12 mouse cellular contexts compared by ENCODE assay signal in genomic region chr9:58213865-58214264, GRCm38 (mm10). TPM values are rescaled to one million over a fixed set of nuclear protein-coding genes. Genes with fewer than 3 reads are reported as not detected.
DNase-seq lines count a peak whose midpoint lies in the region; ATAC-seq and TF ChIP-seq lines count a peak whose summit lies in the region.
"Had no signal": no experiment of that assay in that cellular context is flagged by ENCODE, and none has a peak within 500 bp of the region (broad histone marks: within the 10 kb centered on the region; RNA-seq: fewer than 3 reads in every experiment).

No protein-coding gene starts in this region.

- H3K4me3 ChIP-seq in liver, postnatal 0 days (ENCODE audit: low read depth, low read length): no peak overlapping the region
- H3K4me3 ChIP-seq: embryonic facial prominence, embryonic 13.5 days; midbrain, embryonic 12.5 days had no signal

- no peak for TF ChIP-seq CTCF in liver, postnatal 0 days (IDR thresholded peaks at IDR 0.05; ENCODE audit: low read depth)

- TF ChIP-seq EP300 in liver, postnatal 0 days (IDR thresholded peaks at IDR 0.05; ENCODE audit: low read depth): peak; percentile 88

- ATAC-seq in hematopoietic stem cell, adult 5-6 weeks (replicated peaks in 1 of 2; ENCODE audit: insufficient read depth in 1 of 2, low FRiP score in 2 of 2, low TSS enrichment in 1 of 2, low read depth in 1 of 2, poor library complexity in 2 of 2, severe bottlenecking in 2 of 2): peak; percentile 53 to 60; a peak in 2 of 4 replicates
- peak; percentile 95 for ATAC-seq in liver, postnatal 0 days
- ATAC-seq: CD4-positive, CD25-positive, alpha-beta regulatory T cell, adult 4 months had no signal

- intact Hi-C loops in gastrocnemius, postnatal 14 days (cut with DNase I; ENCODE audit: low total_unique reads): no loop called here

- no peaks in the 10 kb centered on the region for H3K9me3 ChIP-seq in liver, postnatal 0 days (ENCODE audit: low read length)
- H3K9me3 ChIP-seq: embryonic facial prominence, embryonic 13.5 days; midbrain, embryonic 12.5 days had no signal

- WGBS in liver, postnatal 0 days (ENCODE audit: insufficient replicate concordance): 12% methylated on average over 5 of the region's 5 CpGs

- peak overlapping the region; percentile 58 for H3K4me2 ChIP-seq in liver, postnatal 0 days (ENCODE audit: low read depth, low read length)
- H3K4me2 ChIP-seq: embryonic facial prominence, embryonic 13.5 days; midbrain, embryonic 12.5 days had no signal

- peaks cover 2% of the 10 kb centered on the region; the same call in 1 of the 2 replicates for H3K36me3 ChIP-seq in liver, postnatal 0 days (replicated peaks; ENCODE audit: insufficient read depth, low read length)
- H3K36me3 ChIP-seq: embryonic facial prominence, embryonic 13.5 days; midbrain, embryonic 12.5 days had no signal

- H3K27ac ChIP-seq in liver, postnatal 0 days (ENCODE audit: low read depth): peak overlapping the region; percentile 51; the same call in 1 of the 2 replicates
- H3K27ac ChIP-seq: embryonic facial prominence, embryonic 13.5 days; midbrain, embryonic 12.5 days had no signal

- no peaks in the 10 kb centered on the region for H3K27me3 ChIP-seq in liver, postnatal 0 days (ENCODE audit: insufficient read depth, low read length)
- H3K27me3 ChIP-seq: embryonic facial prominence, embryonic 13.5 days had no signal

- peak overlapping the region; percentile 26; the same call in 1 of the 2 replicates for H3K9ac ChIP-seq in liver, postnatal 0 days (replicated peaks)
- H3K9ac ChIP-seq: embryonic facial prominence, embryonic 13.5 days; midbrain, embryonic 12.5 days had no signal

- DNase-seq in gastrocnemius, postnatal 14 days: peak; percentile 3
- DNase-seq in gastrocnemius, postnatal 10 days: no peak
- peak; percentile 33 for DNase-seq in retina, postnatal 1 day
- no peak for DNase-seq in retina, embryonic 14.5 days (ENCODE audit: low spot score)
- DNase-seq in liver, postnatal 0 days: peak; percentile 55
- no peak for DNase-seq in cerebellum, postnatal 14 days
- no peak for DNase-seq in heart, adult 11 months

- peaks cover 21% of the 10 kb centered on the region for H3K4me1 ChIP-seq in liver, postnatal 0 days (ENCODE audit: insufficient read depth)

RNA-seq across cellular contexts. Expression of gene Islr2, which starts 9.7 kb away (rescaled TPM):
- 1 to 10 TPM; 3.1 to 5.8 TPM for total RNA-seq in gastrocnemius, postnatal 14 days (2021)
- 1 to 10 TPM; 4.3 to 4.5 TPM for total RNA-seq in gastrocnemius, postnatal 10 days (2021)
- 5.5 TPM in 1 of 2 replicates, not detected in the other for total RNA-seq in hematopoietic stem cell, adult 5-6 weeks (2017)
- polyA plus RNA-seq in liver, postnatal 0 days (2015; fragmentation: Nextera tagmentation; extraction: Ambion mirVana): not detected in 2 replicates
- total RNA-seq: granulocyte monocyte progenitor cell, adult 5-6 weeks had no signal
- polyA plus RNA-seq: CD4-positive, CD25-positive, alpha-beta regulatory T cell, adult 4 months had no signal

RNA-seq across cellular contexts. Expression of gene Islr, which starts 9.8 kb away (rescaled TPM):
- 10 to 100 TPM; 58.1 to 77.5 TPM for total RNA-seq in gastrocnemius, postnatal 14 days (2021)
- total RNA-seq in gastrocnemius, postnatal 10 days (2021): 100 to 1,000 TPM in 1 of 2 experiments, 10 to 100 TPM in 1; 98.8 to 119 TPM
- total RNA-seq in hematopoietic stem cell, adult 5-6 weeks (2017): 0.69 and 1.5 TPM in 2 replicates
- 2.9 and 3.0 TPM in 2 replicates for polyA plus RNA-seq in liver, postnatal 0 days (2015; fragmentation: Nextera tagmentation; extraction: Ambion mirVana)

RNA-seq across cellular contexts. Expression of gene Pml, which starts 35.7 kb away (rescaled TPM):
- total RNA-seq in gastrocnemius, postnatal 14 days (2021): 1 to 10 TPM; 5.2 to 7.5 TPM
- total RNA-seq in gastrocnemius, postnatal 10 days (2021): 10 to 100 TPM in 1 of 2 experiments, 1 to 10 TPM in 1; 7.3 to 12.6 TPM
- total RNA-seq in hematopoietic stem cell, adult 5-6 weeks (2017): 24.5 and 32.5 TPM in 2 replicates
- 8.4 and 8.5 TPM in 2 replicates for polyA plus RNA-seq in liver, postnatal 0 days (2015; fragmentation: Nextera tagmentation; extraction: Ambion mirVana)

RNA-seq across cellular contexts. Expression of gene Stoml1, which starts 39.1 kb away (rescaled TPM):
- 1 to 10 TPM; 7.0 to 8.7 TPM for total RNA-seq in gastrocnemius, postnatal 14 days (2021)
- total RNA-seq in gastrocnemius, postnatal 10 days (2021): 10 to 100 TPM in 1 of 2 experiments, 1 to 10 TPM in 1; 9.1 to 12.3 TPM
- 11.4 and 13.2 TPM in 2 replicates for total RNA-seq in hematopoietic stem cell, adult 5-6 weeks (2017)
- 5.6 and 6.7 TPM in 2 replicates for polyA plus RNA-seq in liver, postnatal 0 days (2015; fragmentation: Nextera tagmentation; extraction: Ambion mirVana)

Comparison
In these comparisons a context has a peak if more than half of its experiments do, and no peak if none do; other contexts are left out.
1. DNase-seq: peak in gastrocnemius, postnatal 14 days (single experiment), retina, postnatal 1 day (single experiment) and liver, postnatal 0 days (single experiment); none in gastrocnemius, postnatal 10 days (single experiment), retina, embryonic 14.5 days (single experiment), cerebellum, postnatal 14 days (0 of 2) and heart, adult 11 months (single experiment).
2. RNA of gene Islr, which starts 9.8 kb away (total RNA-seq): 98.8 to 119 TPM in gastrocnemius, postnatal 10 days and 58.1 to 77.5 TPM in gastrocnemius, postnatal 14 days; 0.69 to 1.5 TPM in hematopoietic stem cell, adult 5-6 weeks; every median in the first group is over 10 times any median in the second.